ENCODE assay signal across 28 mouse cellular contexts in genomic region chr2:23928836-23929235, GRCm38 (mm10).
"Had no signal": no experiment of that assay in that cellular context is flagged by ENCODE, and none has a peak within 500 bp of the region (broad histone marks: within the 10 kb centered on the region; RNA-seq: fewer than 3 reads in every experiment).

No protein-coding gene starts in this region.

- H3K9me3 ChIP-seq: embryonic facial prominence, embryonic 12.5 days; embryonic facial prominence, embryonic 15.5 days; forebrain, embryonic 15.5 days had no signal

- H3K4me2 ChIP-seq: embryonic facial prominence, embryonic 12.5 days; embryonic facial prominence, embryonic 13.5 days; embryonic facial prominence, embryonic 15.5 days; forebrain, embryonic 12.5 days; forebrain, embryonic 13.5 days; forebrain, embryonic 15.5 days had no signal

- H3K27ac ChIP-seq: embryonic facial prominence, embryonic 10.5 days; embryonic facial prominence, embryonic 12.5 days; embryonic facial prominence, embryonic 13.5 days; embryonic facial prominence, embryonic 15.5 days; forebrain, embryonic 10.5 days; forebrain, embryonic 12.5 days; forebrain, embryonic 13.5 days; forebrain, embryonic 15.5 days; gastrocnemius, adult 2 months had no signal

- H3K27me3 ChIP-seq: embryonic facial prominence, embryonic 12.5 days; embryonic facial prominence, embryonic 13.5 days; embryonic facial prominence, embryonic 15.5 days; forebrain, embryonic 12.5 days; forebrain, embryonic 13.5 days; forebrain, embryonic 15.5 days had no signal

- DNase-seq: cerebellum, adult 18-20 months; cerebellum, adult 2 months; cerebellum, adult 8-10 months; cerebellum, adult 9-10 months; cerebellum, adult 9-11 months; cerebellum, postnatal 10 days; cerebellum, postnatal 14 days; cerebellum, postnatal 25 days; cerebellum, postnatal 36 days; embryo, embryonic 11 days; forebrain, postnatal 0 days; gastrocnemius, adult 2 months; gastrocnemius, postnatal 10 days; gastrocnemius, postnatal 14 days; gastrocnemius, postnatal 25 days; gastrocnemius, postnatal 36 days; heart, adult 11 months had no signal

- H3K36me3 ChIP-seq: embryonic facial prominence, embryonic 10.5 days; embryonic facial prominence, embryonic 12.5 days; embryonic facial prominence, embryonic 13.5 days; embryonic facial prominence, embryonic 15.5 days; forebrain, embryonic 10.5 days; forebrain, embryonic 12.5 days; forebrain, embryonic 15.5 days had no signal

- H3K4me1 ChIP-seq: embryonic facial prominence, embryonic 10.5 days; embryonic facial prominence, embryonic 12.5 days; embryonic facial prominence, embryonic 13.5 days; embryonic facial prominence, embryonic 15.5 days; forebrain, embryonic 10.5 days; forebrain, embryonic 12.5 days; forebrain, embryonic 13.5 days; forebrain, embryonic 15.5 days had no signal

- H3K4me3 ChIP-seq: embryonic facial prominence, embryonic 10.5 days; embryonic facial prominence, embryonic 12.5 days; embryonic facial prominence, embryonic 13.5 days; embryonic facial prominence, embryonic 15.5 days; erythroblast, embryonic 14.5 days; forebrain, embryonic 10.5 days; forebrain, embryonic 12.5 days; forebrain, embryonic 13.5 days; forebrain, embryonic 15.5 days; gastrocnemius, adult 2 months had no signal

- H3K9ac ChIP-seq: embryonic facial prominence, embryonic 12.5 days; embryonic facial prominence, embryonic 13.5 days; embryonic facial prominence, embryonic 15.5 days; forebrain, embryonic 12.5 days; forebrain, embryonic 13.5 days; forebrain, embryonic 15.5 days; forebrain, postnatal 0 days had no signal

- ATAC-seq: forebrain, embryonic 13.5 days; forebrain, embryonic 14.5 days; forebrain, embryonic 15.5 days; forebrain, embryonic 16.5 days; forebrain, postnatal 0 days had no signal
